Mouse (Mus musculus): ENCODE results near the gene Tnfrsf13b.
A peak's percentile ranks its signal among the peaks of the same experiment; 100 is the strongest.
"Not testable (repeated sequence)": the region's sequence is repeated elsewhere in the genome, so short reads cannot be mapped to it uniquely, and the experiment has no call there.

Gene Tnfrsf13b

DNA sequence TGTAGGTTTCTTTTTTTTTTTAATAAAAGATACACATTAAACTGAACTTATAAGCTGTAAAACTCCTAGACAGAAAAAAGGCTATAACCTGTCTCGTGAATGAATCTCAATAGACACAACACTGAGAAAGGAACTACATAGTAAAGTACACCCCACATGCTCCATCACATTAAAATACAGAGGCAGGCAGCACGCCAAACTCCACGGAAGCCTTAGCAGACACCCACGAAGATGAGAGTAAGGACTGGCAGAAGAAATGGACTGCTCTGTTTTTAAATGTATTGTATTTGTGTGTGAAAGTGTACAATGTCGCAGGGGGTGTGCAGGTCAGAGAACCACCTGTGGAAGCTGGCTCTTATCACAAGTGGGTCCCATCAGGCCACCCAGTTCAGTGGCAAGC lies 43.6 kb downstream of the Tnfrsf13b start:
- DNase-seq (ENCODE audit: extremely low read depth, low read depth) = no peak

DNA sequence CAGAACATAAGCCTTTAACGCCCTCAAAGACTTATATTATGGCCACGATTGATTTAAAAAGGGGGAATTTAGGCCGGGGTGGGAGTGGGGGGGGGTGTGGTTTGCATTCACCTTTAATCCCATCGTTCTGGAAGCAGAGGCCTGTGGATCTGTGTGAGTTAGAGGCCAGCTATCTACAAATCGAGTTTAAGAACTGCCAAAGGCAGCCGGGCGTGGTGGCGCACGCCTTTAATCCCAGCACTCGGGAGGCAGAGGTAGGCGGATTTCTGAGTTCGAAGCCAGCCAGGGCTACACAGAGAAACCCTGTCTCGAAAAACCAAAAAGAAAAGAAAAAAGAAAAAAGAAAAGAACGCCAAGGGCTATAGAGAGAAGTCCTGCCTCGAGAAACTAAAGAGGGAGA lies 46.9 kb downstream of the Tnfrsf13b start:
- not testable (repeated sequence) for DNase-seq (ENCODE audit: extremely low read depth, low read depth)

DNA sequence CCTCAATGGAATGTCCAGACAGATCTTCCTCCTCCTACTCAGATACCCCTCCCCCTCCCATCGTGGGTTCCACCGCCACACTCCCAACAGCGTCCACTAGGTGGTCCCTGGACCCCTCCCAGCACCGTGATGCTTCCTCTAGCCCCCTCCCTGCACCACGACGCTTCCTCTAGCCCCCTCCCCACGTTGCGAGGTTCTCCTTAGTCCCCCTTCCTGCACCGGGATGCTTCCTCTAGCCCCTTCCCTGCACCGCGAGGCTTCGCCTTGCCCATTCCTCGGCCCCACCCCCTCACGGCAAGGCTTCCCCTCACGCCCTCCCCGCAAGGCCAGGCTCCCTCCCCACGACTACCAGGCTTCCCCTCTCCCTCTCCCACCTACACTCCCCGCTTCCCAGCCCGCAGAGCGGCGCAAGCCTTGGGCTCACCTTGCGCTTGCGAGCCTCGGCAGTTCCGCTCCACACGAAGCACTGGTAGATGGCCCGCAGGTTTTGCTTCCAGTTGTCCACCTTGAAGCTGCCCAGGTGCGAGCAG lies 47.8 kb downstream of the Tnfrsf13b start:
- DNase-seq (ENCODE audit: extremely low read depth, low read depth) = no peak

GRCm38 (mm10) chr11:61174821-61175658 lies 48.5 kb downstream of the Tnfrsf13b start, which contains the start of gene Usp22:
TSS of gene Usp22 (minus strand) at chr11:61175055.
- DNase-seq (ENCODE audit: extremely low read depth, low read depth) = peak; percentile 98

DNA sequence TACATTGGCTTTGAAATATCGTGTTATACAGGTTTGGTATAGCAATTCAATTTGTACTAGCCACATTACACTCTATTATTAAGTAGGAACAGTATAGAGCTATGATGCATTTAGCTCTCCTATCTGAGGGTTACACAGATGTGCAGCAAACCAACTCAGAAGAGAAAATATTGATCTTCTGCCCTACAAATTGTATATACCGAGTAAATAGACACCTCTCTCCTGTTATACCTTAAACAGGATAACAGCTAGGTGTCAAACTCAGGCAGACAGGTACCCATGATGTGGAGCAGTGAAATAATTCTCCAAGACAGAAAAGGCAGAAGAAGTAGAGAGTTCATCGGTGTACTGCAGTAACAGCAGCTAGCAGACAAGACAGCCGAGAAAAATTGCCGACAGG lies 49.2 kb downstream of the Tnfrsf13b start:
- DNase-seq (ENCODE audit: extremely low read depth, low read depth) = no peak

DNA sequence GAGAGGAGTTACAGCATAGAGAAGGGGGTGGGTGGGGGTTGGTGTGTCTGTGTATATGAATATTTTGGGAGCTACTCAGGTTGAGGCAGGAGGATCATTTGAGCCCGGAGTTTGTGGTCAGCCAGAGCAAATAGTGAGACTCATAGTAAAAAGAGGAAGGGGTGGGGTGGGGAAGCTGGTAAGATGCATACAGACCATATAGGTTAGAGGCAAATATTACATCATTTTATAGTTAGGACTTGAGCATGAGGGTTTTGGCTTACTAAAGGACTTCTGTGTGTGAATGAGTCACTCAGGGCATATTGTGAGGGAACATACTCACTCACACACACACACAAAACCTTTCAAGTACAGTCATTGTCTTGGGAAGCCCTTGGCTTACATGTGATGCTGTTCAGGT lies 49.8 kb downstream of the Tnfrsf13b start:
- DNase-seq (ENCODE audit: extremely low read depth, low read depth) = peak; percentile 69

GRCm38 (mm10) chr11:61180361-61180760 lies 53.8 kb downstream of the Tnfrsf13b start:
- no peak for DNase-seq (ENCODE audit: extremely low read depth, low read depth)

DNA sequence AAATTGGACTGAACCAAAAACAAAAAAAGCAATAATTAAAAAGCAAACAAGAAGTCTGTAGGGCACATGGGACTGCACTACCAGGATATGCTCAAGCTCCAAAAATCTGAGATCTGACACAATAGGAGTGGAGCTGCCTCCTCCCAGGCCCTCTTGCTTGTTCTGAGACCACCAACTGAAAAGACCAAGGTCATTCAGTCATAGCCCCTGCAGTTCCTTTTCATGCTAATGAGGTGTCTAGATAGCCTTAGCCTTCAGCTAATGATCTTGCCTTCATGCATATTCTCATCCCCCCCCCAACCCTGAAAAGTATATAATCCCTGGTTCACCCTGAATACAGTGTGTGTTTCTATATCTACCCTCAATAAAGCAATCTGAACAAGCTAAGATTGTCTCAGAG lies 55.1 kb downstream of the Tnfrsf13b start:
- DNase-seq (ENCODE audit: extremely low read depth, low read depth) = no peak

GRCm38 (mm10) chr11:61183820-61184219 lies 57.3 kb downstream of the Tnfrsf13b start:
- DNase-seq (ENCODE audit: extremely low read depth, low read depth) = no peak

DNA sequence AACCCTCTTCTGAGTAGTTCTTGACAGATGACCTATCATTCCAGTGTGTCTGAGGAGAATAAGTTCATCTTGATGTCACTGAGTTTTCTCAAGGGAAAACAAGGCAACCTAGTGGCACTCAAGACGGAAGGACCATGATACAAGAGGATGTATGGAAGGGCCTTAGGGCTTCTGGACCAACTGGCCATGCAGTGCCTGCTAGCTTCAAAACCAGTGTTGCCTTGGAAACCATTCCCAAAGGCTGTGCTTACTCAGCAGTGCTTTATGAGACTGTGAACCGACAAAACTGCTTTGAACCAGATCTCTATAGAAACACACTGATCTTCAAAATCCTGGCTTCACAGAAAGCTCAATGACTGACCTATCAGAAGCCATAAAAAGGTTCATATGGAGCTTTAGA lies 64.2 kb downstream of the Tnfrsf13b start:
- no peak for DNase-seq (ENCODE audit: extremely low read depth, low read depth)

- not testable (repeated sequence) for DNase-seq (ENCODE audit: extremely low read depth, low read depth)
These were observed 65.6 kb downstream of the Tnfrsf13b start for GRCm38 (mm10) chr11:61192123-61192522.

DNA sequence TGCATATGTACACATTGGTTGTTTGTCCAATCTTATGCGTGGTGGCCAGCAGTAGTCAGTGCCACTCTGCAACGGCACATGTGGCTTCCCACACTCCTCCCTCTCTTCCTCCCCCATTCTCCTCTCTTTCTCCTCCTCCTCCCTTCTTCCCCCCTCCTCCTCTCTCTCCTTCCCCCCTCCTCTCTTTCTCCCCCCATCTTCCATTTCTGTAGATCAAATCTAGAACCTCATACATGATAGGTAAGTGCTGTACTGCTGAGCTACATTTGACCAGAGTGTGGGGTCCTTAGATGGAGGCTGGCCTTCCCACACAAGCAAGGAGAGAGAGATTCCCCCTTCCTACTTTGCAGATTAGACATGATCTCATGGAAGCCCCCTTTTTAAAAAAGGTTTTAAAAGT lies 66.2 kb downstream of the Tnfrsf13b start:
- no peak for DNase-seq (ENCODE audit: extremely low read depth, low read depth)

DNA sequence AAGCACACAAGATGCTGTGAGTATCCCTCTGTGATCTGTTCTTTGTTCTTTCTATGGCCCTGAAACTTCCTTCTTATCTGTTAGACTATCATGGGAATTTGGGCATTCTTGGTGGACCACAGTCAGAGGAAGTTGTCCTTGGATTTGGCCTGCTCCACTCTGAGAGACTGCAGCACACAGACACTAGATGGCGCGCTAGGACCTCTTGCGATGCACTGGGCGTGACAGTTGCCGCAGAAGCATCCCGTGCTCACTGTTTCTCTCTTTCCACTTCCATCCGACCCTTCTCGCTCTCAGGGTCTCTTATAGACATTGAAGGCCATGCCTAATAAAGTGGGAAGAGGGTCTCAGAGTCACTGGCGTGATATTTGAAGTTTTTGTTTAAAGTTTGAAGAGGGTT lies 66.8 kb downstream of the Tnfrsf13b start:
- peak; percentile 57 for DNase-seq (ENCODE audit: extremely low read depth, low read depth)

DNA sequence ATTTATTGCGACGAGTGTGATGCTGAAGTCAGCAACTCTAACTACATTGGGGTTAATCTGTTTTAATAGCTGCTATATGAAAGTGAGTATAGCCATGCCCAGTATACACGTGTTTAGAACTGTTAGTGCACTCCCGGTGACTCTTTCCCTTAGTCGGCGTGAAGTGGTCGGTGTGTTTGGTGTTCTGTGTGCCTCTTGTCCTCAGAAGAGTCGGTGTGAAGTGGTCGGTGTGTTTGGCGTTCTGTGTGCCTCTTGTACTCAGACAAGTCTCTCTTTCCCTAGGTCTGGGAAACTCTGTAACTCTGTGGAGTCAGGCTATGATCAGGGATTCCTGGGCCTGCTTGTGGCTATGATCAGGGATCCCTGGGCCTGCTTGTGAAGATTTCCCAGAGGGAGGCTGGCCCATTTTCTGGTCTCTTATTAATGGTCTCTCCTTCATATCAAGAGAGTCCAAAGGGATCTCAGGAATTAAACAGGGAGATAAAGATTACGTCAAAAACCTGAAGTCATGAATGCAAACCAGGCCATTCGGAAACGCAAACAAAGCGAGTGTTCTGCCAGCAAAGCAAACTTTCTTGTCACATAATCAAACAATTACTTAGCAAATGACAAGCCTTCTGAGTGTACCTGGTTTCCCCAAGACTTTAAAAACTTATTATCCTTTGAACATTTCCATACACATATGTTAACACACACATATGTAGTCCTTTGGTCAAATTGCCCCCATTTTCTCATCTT lies 70.2 kb downstream of the Tnfrsf13b start:
- DNase-seq (ENCODE audit: extremely low read depth, low read depth) = no peak

- no peak for DNase-seq (ENCODE audit: extremely low read depth, low read depth)
These were observed 71.4 kb downstream of the Tnfrsf13b start for GRCm38 (mm10) chr11:61197935-61198334.

All from MEL-GATA-1-ER (cell line).